Mouse (Mus musculus) forebrain, embryonic 11.5 days (tissue): ENCODE results near the gene Prokr1. TPM values are rescaled to one million over a fixed set of nuclear protein-coding genes. Genes with fewer than 3 reads are reported as not detected.

Experiments
- ATAC-seq: fragments of 200-750 bp; cut with Nextera tagmentation; replicated peaks from 2 replicates; pipeline ENCODE4 v1.8.0; 2017; ENCODE audit warnings: moderate TSS enrichment; ENCODE audit not compliant: low FRiP score
- DNase-seq: peaks from one replicate; pipeline ENCODE4 v3.0.0-alpha.2; 2017; ENCODE audit warnings: low spot score
- H3K27ac ChIP-seq: fragments of 300-500 bp; sonication (generic); 2 replicates; pipeline ENCODE4 v1.5.1; 2014; ENCODE audit warnings: low read depth, low read length
- H3K27me3 ChIP-seq: fragments of 300-500 bp; sonication (generic); 2 replicates; pipeline ENCODE4 v1.6.1; 2014; ENCODE audit warnings: mild to moderate bottlenecking, low read length, mixed read lengths; ENCODE audit not compliant: control insufficient read depth, insufficient read depth
- H3K36me3 ChIP-seq: fragments of 300-500 bp; sonication (generic); 2 replicates; pipeline ENCODE4 v1.6.1; 2014; ENCODE audit warnings: mild to moderate bottlenecking, low read length, moderate library complexity, mixed read lengths; ENCODE audit not compliant: control insufficient read depth, insufficient read depth
- H3K4me1 ChIP-seq: fragments of 300-500 bp; sonication (generic); replicated peaks from 2 replicates; pipeline ENCODE4 v1.6.1; 2014; ENCODE audit warnings: low read length, mixed read lengths; ENCODE audit not compliant: control insufficient read depth, insufficient read depth
- H3K4me2 ChIP-seq: fragments of 300-500 bp; sonication (generic); 2 replicates; pipeline ENCODE4 v1.6.1; 2014; ENCODE audit warnings: low read depth, mild to moderate bottlenecking, low read length, moderate library complexity, mixed read lengths; ENCODE audit not compliant: severe bottlenecking
- H3K4me3 ChIP-seq: fragments of 300-500 bp; sonication (generic); 2 replicates; pipeline ENCODE4 v1.5.1; 2014; ENCODE audit warnings: low read depth, low read length
- H3K9ac ChIP-seq: fragments of 300-500 bp; sonication (generic); 2 replicates; pipeline ENCODE4 v1.6.1; 2014; ENCODE audit warnings: low read length
- H3K9me3 ChIP-seq: fragments of 300-500 bp; sonication (generic); 2 replicates; pipeline ENCODE4 v1.6.1; 2016; ENCODE audit warnings: low read length, mixed read lengths; ENCODE audit not compliant: control insufficient read depth
- WGBS: fragments of 180-500 bp; shearing (Covaris S2); extraction: QIAGEN DNeasy Blood & Tissue Kit; methylation state at CpG from one replicate; pipeline ENCODE4 v1.1.7; 2014; 5-methylcytosine and 5-hydroxymethylcytosine counted together
- polyA plus RNA-seq: library from polyadenylated mRNA; unstranded; fragments of >200 nt; fragmentation: Nextera tagmentation; extraction: Ambion mirVana; gene quantifications from 2 replicates; pipeline ENCODE4 v1.2.1, GENCODE M21; 2014

The Prokr1 gene
- polyA plus RNA-seq, 1 experiment from 2014 or later: 7.1 TPM

DNA sequence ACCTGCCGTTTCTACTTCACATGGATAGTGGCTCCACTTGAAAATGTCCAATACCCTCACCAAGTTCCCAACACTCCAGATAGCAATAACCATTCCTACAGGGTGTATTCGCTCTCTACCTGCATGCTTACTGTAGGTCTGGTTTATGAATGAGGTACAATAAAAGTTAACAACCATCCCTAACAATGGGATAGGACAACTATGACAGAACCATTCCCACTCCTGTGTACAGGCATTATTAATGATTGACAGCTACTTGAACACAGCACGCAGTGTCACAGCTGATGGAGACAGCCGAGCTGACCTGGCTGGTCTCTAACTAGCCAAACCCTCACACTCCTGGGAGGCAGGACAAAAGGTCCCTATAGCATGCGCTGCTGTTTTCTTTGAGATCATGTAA lies 52.9 kb downstream of the Prokr1 start:
- no peak overlapping the region for H3K9ac ChIP-seq
- no peaks in the 10 kb centered on the region for H3K36me3 ChIP-seq
- no peak for DNase-seq
- ATAC-seq: no peak
- H3K4me1 ChIP-seq: no peaks in the 10 kb centered on the region
- no peaks in the 10 kb centered on the region for H3K27me3 ChIP-seq
- no peak overlapping the region for H3K4me3 ChIP-seq
- 82% methylated on average over 5 of the region's 5 CpGs for WGBS
- H3K27ac ChIP-seq: no peak overlapping the region
- no peak overlapping the region for H3K4me2 ChIP-seq
- H3K9me3 ChIP-seq: no peaks in the 10 kb centered on the region

DNA sequence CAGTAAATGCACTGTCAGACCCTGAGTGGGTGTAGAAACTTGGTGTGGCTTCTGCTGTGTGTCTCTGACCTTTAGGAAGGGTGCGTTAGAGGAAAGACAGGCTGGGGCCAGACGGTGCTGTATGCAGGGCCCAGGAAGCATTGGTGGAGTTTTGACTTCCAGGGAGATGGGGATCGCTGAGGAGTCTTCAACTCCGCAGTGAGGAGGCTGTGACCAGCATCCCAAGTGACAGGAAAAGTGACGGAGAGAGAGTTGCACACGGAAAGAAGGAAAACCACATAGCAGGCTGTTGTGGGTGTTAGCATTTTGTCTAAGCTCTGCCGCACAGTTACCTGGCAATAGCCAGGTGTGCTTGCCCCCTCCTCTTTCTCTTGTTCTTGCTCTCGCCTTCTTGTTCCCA lies 54.3 kb downstream of the Prokr1 start:
- ATAC-seq (no peak), DNase-seq (peak; percentile 16)
- H3K9ac ChIP-seq: no peak overlapping the region
- no peak overlapping the region for H3K4me3 ChIP-seq
- H3K4me2 ChIP-seq: no peak overlapping the region
- H3K27me3 ChIP-seq: no peaks in the 10 kb centered on the region
- no peaks in the 10 kb centered on the region for H3K4me1 ChIP-seq
- H3K36me3 ChIP-seq: no peaks in the 10 kb centered on the region
- 70% methylated on average over 8 of the region's 8 CpGs for WGBS
- H3K9me3 ChIP-seq: no peaks in the 10 kb centered on the region
- H3K27ac ChIP-seq: no peak overlapping the region

DNA sequence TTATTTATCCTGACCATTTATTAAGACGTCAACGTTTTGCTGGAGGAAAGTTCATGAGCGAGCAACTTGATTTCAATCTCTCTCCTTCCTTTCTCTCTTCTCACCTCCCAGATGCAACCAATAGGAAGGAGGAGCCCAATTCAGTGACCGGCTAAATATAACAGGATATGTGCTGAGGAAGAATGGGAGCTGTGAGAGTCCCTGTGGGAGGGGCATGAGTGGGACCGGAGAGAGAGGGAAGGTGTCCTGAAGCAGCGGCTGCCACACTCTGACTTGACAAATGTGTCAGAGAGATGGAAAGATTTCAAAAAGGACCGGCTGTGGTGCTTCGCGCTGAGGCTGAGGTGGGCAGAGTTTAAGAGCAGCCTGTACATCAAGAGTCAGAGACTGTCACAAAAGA lies 54.9 kb downstream of the Prokr1 start:
- Histone ChIP-seq H3K4me2 (no peak overlapping the region), H3K4me1 (no peaks in the 10 kb centered on the region), H3K9ac (no peak overlapping the region), H3K4me3 (no peak overlapping the region), H3K9me3 (no peaks in the 10 kb centered on the region), H3K27ac (no peak overlapping the region), H3K27me3 (no peaks in the 10 kb centered on the region), H3K36me3 (no peaks in the 10 kb centered on the region)
- WGBS: 82% methylated on average over 9 of the region's 9 CpGs
- DNase-seq (peak; percentile 32), ATAC-seq (no peak)

DNA sequence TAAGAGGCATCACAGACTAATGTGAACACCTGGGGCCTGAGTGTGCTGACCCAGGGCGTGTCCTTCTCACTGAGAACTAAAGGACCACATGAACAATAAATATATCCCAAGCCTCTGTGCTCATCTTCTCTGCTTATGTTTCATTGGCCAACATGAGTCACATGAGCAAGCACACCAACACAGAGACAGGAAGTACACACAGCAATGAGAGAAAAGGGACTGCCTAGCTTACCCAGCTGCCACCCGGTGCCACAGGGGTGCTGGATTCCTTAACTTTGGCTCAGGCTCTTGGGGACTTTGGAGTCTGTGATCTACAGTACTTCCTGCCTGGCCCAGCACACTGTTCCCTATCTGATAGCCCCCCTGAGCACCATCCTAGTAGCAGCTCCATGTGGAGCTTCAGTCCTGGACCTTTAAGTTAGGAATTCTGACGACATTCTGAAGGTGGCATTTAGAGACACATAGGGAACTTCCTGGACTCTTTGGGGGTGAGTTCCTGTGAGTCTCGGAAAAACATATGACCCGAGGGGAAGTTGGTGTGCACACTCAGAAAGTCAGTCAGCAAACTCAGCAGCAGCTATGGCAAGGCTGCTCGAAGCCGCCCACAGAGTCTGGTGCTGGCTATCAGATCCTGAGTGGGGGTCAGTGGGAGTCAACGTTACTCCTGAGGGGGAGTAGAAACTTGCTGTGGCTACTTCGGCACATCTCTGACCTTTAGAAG lies 55.5 kb downstream of the Prokr1 start:
- WGBS: 83% methylated on average over 9 of the region's 9 CpGs
- no peak overlapping the region for H3K4me2 ChIP-seq
- DNase-seq: no peak
- no peaks in the 10 kb centered on the region for H3K9me3 ChIP-seq
- no peak for ATAC-seq
- H3K27me3 ChIP-seq: no peaks in the 10 kb centered on the region
- H3K36me3 ChIP-seq: no peaks in the 10 kb centered on the region
- no peak overlapping the region for H3K27ac ChIP-seq
- H3K4me1 ChIP-seq: no peaks in the 10 kb centered on the region
- H3K4me3 ChIP-seq: no peak overlapping the region
- H3K9ac ChIP-seq: no peak overlapping the region

DNA sequence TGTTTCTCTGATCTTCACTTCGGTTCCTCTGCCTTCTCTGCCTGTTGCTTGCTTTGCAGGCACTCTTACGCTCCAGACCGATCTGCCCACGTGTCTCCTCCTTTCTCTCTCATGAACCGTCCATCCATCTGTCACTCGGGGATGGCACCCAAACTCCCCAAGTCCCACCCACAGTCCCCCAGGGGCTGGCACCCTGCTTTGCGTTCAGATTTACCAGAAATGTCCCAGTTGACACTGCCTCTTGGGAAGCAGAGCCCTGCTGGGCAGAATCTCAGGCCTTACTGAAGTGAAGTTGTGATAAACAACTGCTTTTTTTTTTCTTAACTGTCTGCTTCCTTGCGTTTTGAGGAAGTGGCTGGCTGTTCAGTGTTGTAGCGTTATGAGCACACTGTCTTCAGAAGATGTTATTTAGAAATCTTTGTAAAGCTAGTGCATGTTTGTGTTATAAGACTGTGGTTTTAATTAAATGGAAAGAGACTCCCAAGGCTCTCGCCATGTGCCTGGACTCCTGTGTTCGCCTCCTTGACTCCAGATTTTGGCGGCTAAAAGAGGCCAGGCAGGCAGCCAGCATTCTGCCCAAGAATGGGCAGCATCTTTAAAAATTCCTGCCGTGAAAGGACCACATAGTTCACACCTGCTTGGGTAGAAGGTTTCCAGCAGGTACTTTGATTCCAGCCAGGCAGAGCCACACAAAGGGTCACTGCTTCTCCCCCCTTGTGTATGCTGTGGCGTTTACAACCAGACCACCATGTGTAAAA lies 57.4 kb downstream of the Prokr1 start, which contains the start of gene Arhgap25:
TSS of gene Arhgap25 (minus strand) at position 307 of the 758 bp plus-strand sequence.
- H3K4me1 ChIP-seq: no peaks in the 10 kb centered on the region
- ATAC-seq (no peak), DNase-seq (peak; percentile 22)
- no peak within 1 kb of the TSS for H3K4me2 ChIP-seq
- no peak within 1 kb of the TSS for H3K4me3 ChIP-seq
- H3K27ac ChIP-seq: no peak within 1 kb of the TSS
- no peaks in the 10 kb centered on the region for H3K36me3 ChIP-seq
- H3K9ac ChIP-seq: no peak within 1 kb of the TSS
- WGBS: 78% methylated on average over 14 of the region's 14 CpGs
- H3K9me3 ChIP-seq: no peaks in the 10 kb centered on the region
- no peaks in the 10 kb centered on the region for H3K27me3 ChIP-seq

DNA sequence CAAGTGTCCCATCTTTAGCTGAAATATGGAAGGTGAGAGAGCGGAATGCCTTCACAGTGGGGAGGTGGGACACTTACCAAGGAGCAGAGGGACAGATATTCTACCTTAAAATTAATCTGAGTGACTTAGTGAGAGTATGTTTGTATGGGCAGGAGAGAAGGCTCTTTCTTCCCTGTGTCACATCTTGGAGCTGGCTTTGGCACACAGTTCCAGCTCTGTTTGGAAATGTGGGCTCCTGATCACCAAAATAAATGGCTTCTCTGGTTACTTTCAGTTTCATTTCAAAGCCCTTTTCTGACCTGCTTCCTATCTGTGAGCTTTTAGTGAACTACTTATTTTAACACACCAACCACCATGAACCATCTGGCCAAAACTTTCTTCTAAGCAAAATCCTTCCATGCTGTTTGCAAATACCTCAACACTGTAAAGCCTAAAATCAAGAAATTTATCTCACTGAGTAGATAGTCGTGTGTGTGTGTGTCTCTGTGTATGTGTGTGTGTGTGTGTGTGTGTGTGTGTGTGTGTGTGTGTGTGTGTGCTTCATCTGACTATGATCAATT lies 59.0 kb downstream of the Prokr1 start:
- 85% methylated on average over 2 of the region's 2 CpGs for WGBS
- DNase-seq: no peak
- H3K4me2 ChIP-seq: no peak overlapping the region
- no peak for ATAC-seq
- H3K27ac ChIP-seq: no peak overlapping the region
- H3K9me3 ChIP-seq: no peaks in the 10 kb centered on the region
- H3K4me1 ChIP-seq: no peaks in the 10 kb centered on the region
- H3K9ac ChIP-seq: no peak overlapping the region
- H3K4me3 ChIP-seq: no peak overlapping the region
- H3K36me3 ChIP-seq: no peaks in the 10 kb centered on the region
- H3K27me3 ChIP-seq: no peaks in the 10 kb centered on the region

DNA sequence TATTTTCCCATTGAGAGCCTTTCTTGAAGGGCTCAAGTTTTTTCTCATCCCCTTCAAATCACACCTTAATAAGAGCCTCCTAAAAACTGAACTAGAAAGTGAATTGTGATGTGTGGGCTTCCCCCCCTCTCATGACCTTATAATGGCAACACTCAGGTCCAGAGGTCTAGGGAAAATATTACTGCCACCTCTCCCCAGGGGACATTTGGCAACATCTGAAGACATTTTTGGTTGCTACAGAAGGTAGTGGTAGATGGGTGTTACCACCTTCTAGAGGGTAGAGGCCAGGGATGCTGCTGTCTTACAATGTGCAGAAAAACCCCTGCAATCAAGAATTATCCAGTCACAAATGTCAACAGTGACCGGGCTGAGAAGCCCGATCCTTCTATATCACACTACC lies 60.2 kb downstream of the Prokr1 start:
- Histone ChIP-seq H3K9ac (no peak overlapping the region), H3K27ac (no peak overlapping the region), H3K9me3 (no peaks in the 10 kb centered on the region), H3K4me2 (no peak overlapping the region), H3K36me3 (no peaks in the 10 kb centered on the region), H3K4me3 (no peak overlapping the region), H3K27me3 (no peaks in the 10 kb centered on the region), H3K4me1 (no peaks in the 10 kb centered on the region)
- no peak for DNase-seq
- ATAC-seq: no peak
- 91% methylated on average over 2 of the region's 2 CpGs for WGBS
